Mouse (Mus musculus): ENCODE data around the gene Prph. TPM values are rescaled to one million over a fixed set of nuclear protein-coding genes. Genes with fewer than 3 reads are reported as not detected.

Gene Prph
- total RNA-seq (2018; cell fraction: chromatin; rRNA removed): not detected
- under 1 TPM in 3 of 26 experiments, not detected in 23; 0.07 to 0.45 (median 0.10) TPM for total RNA-seq (2018; cell fraction: cytosol; rRNA removed)
- total RNA-seq (2018; cell fraction: nucleus; rRNA removed): 1 to 10 TPM in 1 of 26 experiments, not detected in 25; 2.5 TPM
- polyA plus RNA-seq (2018): 0.07 TPM in 1 of 3 replicates, not detected in the others

GRCm38 (mm10) chr15:99055040-99055439, at the start of gene Prph:
Gene Prph, plus strand, starts transcription at chr15:99055174.
- H3K27ac ChIP-seq: no peak within 1 kb of the TSS
- no peaks in the 10 kb centered on the region for H3K36me3 ChIP-seq (ENCODE audit: inconsistent target)
- no peak within 1 kb of the TSS for H3K4me3 ChIP-seq (ENCODE audit: inconsistent target)
- WGBS (ENCODE audit: missing documents): 9% methylated on average over 27 of the region's 30 CpGs
- H3K79me2 ChIP-seq (ENCODE audit: inconsistent target): no peaks in the 10 kb centered on the region

- 16% methylated on average over 6 of the region's 6 CpGs for WGBS (ENCODE audit: missing documents)
- no peaks in the 10 kb centered on the region for H3K36me3 ChIP-seq (ENCODE audit: inconsistent target)
- peak overlapping the region; percentile 51 for H3K27ac ChIP-seq
- no peaks in the 10 kb centered on the region for H3K79me2 ChIP-seq (ENCODE audit: inconsistent target)
- no peak overlapping the region for H3K4me3 ChIP-seq (ENCODE audit: inconsistent target)
Measured at GRCm38 (mm10) chr15:99008801-99009241, 46.2 kb upstream of the Prph start.

GRCm38 (mm10) chr15:99010896-99011295, 44.1 kb upstream of the Prph start:
- Histone ChIP-seq H3K36me3 (ENCODE audit: inconsistent target) (no peaks in the 10 kb centered on the region), H3K27ac (no peak overlapping the region), H3K79me2 (ENCODE audit: inconsistent target) (no peaks in the 10 kb centered on the region), H3K4me3 (ENCODE audit: inconsistent target) (no peak overlapping the region)
- 10% methylated on average over 2 of the region's 2 CpGs for WGBS (ENCODE audit: missing documents)

GRCm38 (mm10) chr15:99011946-99012345, 43.0 kb upstream of the Prph start:
- Histone ChIP-seq H3K4me3 (ENCODE audit: inconsistent target) (no peak overlapping the region), H3K79me2 (ENCODE audit: inconsistent target) (no peaks in the 10 kb centered on the region), H3K36me3 (ENCODE audit: inconsistent target) (no peaks in the 10 kb centered on the region), H3K27ac (no peak overlapping the region)
- 95% methylated on average over 3 of the region's 3 CpGs for WGBS (ENCODE audit: missing documents)

- no peak overlapping the region for H3K27ac ChIP-seq
- no peaks in the 10 kb centered on the region for H3K79me2 ChIP-seq (ENCODE audit: inconsistent target)
- H3K36me3 ChIP-seq (ENCODE audit: inconsistent target): no peaks in the 10 kb centered on the region
- no peak overlapping the region for H3K4me3 ChIP-seq (ENCODE audit: inconsistent target)
- WGBS (ENCODE audit: missing documents): 86% methylated on average over 9 of the region's 9 CpGs
Measured at GRCm38 (mm10) chr15:99014496-99015030, 40.4 kb upstream of the Prph start.

- H3K27ac ChIP-seq: 0 out of 2 replicates have a peak overlapping the region, but pooled peaks have one; percentile 12
- no peaks in the 10 kb centered on the region for H3K79me2 ChIP-seq (ENCODE audit: inconsistent target)
- H3K4me3 ChIP-seq (ENCODE audit: inconsistent target): no peak overlapping the region
- whole genome bisulfite sequencing (ENCODE audit: missing documents): 46% methylated on average over 8 of the region's 8 CpGs
- no peaks in the 10 kb centered on the region for H3K36me3 ChIP-seq (ENCODE audit: inconsistent target)
Measured at GRCm38 (mm10) chr15:99017355-99017761, 37.6 kb upstream of the Prph start.

GRCm38 (mm10) chr15:99017986-99018385, 37.0 kb upstream of the Prph start:
- Histone ChIP-seq H3K36me3 (ENCODE audit: inconsistent target) (no peaks in the 10 kb centered on the region), H3K4me3 (ENCODE audit: inconsistent target) (no peak overlapping the region), H3K27ac (no peak overlapping the region), H3K79me2 (ENCODE audit: inconsistent target) (no peaks in the 10 kb centered on the region)
- WGBS (ENCODE audit: missing documents): 90% methylated on average over 9 of the region's 9 CpGs

- WGBS (ENCODE audit: missing documents): 95% methylated on average over 4 of the region's 4 CpGs
- H3K79me2 ChIP-seq (ENCODE audit: inconsistent target): no peaks in the 10 kb centered on the region
- H3K27ac ChIP-seq: no peak overlapping the region
- H3K36me3 ChIP-seq (ENCODE audit: inconsistent target): no peaks in the 10 kb centered on the region
- no peak overlapping the region for H3K4me3 ChIP-seq (ENCODE audit: inconsistent target)
Measured at GRCm38 (mm10) chr15:99018630-99019029, 36.3 kb upstream of the Prph start.

GRCm38 (mm10) chr15:99019436-99019835, 35.5 kb upstream of the Prph start:
- Histone ChIP-seq H3K4me3 (ENCODE audit: inconsistent target) (no peak overlapping the region), H3K36me3 (ENCODE audit: inconsistent target) (no peaks in the 10 kb centered on the region), H3K79me2 (ENCODE audit: inconsistent target) (no peaks in the 10 kb centered on the region), H3K27ac (no peak overlapping the region)
- 91% methylated on average over 8 of the region's 8 CpGs for WGBS (ENCODE audit: missing documents)

GRCm38 (mm10) chr15:99020171-99020570, 34.8 kb upstream of the Prph start:
- Histone ChIP-seq H3K27ac (no peak overlapping the region), H3K36me3 (ENCODE audit: inconsistent target) (no peaks in the 10 kb centered on the region), H3K79me2 (ENCODE audit: inconsistent target) (no peaks in the 10 kb centered on the region), H3K4me3 (ENCODE audit: inconsistent target) (no peak overlapping the region)
- 91% methylated on average over 4 of the region's 4 CpGs for WGBS (ENCODE audit: missing documents)

- WGBS (ENCODE audit: missing documents): 99% methylated on average over 7 of the region's 7 CpGs
- no peak overlapping the region for H3K27ac ChIP-seq
- H3K36me3 ChIP-seq (ENCODE audit: inconsistent target): no peaks in the 10 kb centered on the region
- no peaks in the 10 kb centered on the region for H3K79me2 ChIP-seq (ENCODE audit: inconsistent target)
- H3K4me3 ChIP-seq (ENCODE audit: inconsistent target): no peak overlapping the region
Measured at GRCm38 (mm10) chr15:99021255-99021654, 33.7 kb upstream of the Prph start.

GRCm38 (mm10) chr15:99024668-99025314, 30.2 kb upstream of the Prph start:
- Histone ChIP-seq H3K79me2 (ENCODE audit: inconsistent target) (no peaks in the 10 kb centered on the region; the same call in 1 of the 2 replicates), H3K27ac (no peak overlapping the region), H3K4me3 (ENCODE audit: inconsistent target) (no peak overlapping the region), H3K36me3 (ENCODE audit: inconsistent target) (no peaks in the 10 kb centered on the region)
- WGBS (ENCODE audit: missing documents): 6% methylated on average over 6 of the region's 8 CpGs

- Histone ChIP-seq H3K36me3 (ENCODE audit: inconsistent target) (no peaks in the 10 kb centered on the region), H3K27ac (no peak overlapping the region), H3K79me2 (ENCODE audit: inconsistent target) (peaks cover 2% of the 10 kb centered on the region), H3K4me3 (ENCODE audit: inconsistent target) (no peak overlapping the region)
- WGBS (ENCODE audit: missing documents): 34% methylated on average over 11 of the region's 13 CpGs
Measured at GRCm38 (mm10) chr15:99025414-99025813, 29.6 kb upstream of the Prph start.

GRCm38 (mm10) chr15:99026259-99026658, 28.7 kb upstream of the Prph start:
- H3K79me2 ChIP-seq (ENCODE audit: inconsistent target): peaks cover 11% of the 10 kb centered on the region
- H3K36me3 ChIP-seq (ENCODE audit: inconsistent target): no peaks in the 10 kb centered on the region
- no peak overlapping the region for H3K4me3 ChIP-seq (ENCODE audit: inconsistent target)
- no peak overlapping the region for H3K27ac ChIP-seq
- WGBS (ENCODE audit: missing documents): 47% methylated on average over 3 of the region's 4 CpGs

- Histone ChIP-seq H3K4me3 (ENCODE audit: inconsistent target) (no peak overlapping the region), H3K79me2 (ENCODE audit: inconsistent target) (peaks cover 19% of the 10 kb centered on the region), H3K27ac (no peak overlapping the region), H3K36me3 (ENCODE audit: inconsistent target) (no peaks in the 10 kb centered on the region)
- 88% methylated on average over 5 of the region's 5 CpGs for WGBS (ENCODE audit: missing documents)
Measured at GRCm38 (mm10) chr15:99027116-99027515, 27.9 kb upstream of the Prph start.

Measured in macrophage (primary cell).